Mouse (Mus musculus) brain, embryonic 18.5 days (tissue): Measurements from ENCODE around the gene BC080695.
"Not testable (repeated sequence)": the region's sequence is repeated elsewhere in the genome, so short reads cannot be mapped to it uniquely, and the experiment has no call there.

Experiments used
- DNase-seq: peaks from one replicate; pipeline ENCODE4 v3.0.0-alpha.2; 2012; ENCODE audit warnings: low read depth, low spot score

Gene BC080695

DNA sequence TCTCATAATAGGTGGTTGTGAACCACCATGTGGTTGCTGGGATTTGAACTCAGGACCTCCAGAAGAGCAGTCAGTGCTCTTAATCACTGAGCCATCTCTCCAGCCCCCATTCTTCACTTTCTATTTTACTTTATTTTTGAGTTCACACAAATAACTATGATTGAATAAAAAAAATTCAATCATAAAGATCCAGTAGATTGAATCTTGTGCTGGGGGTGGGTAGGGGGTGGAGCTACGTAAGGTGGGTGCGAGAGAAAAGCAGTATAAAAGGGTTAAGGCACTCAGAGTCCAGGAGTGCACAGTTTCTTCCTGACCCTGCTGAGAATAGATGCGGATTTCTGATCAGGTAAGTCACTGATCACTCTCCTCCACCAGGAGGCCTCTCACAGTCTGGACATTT, at the start of gene BC080695, which contains the start of gene Gm13057:
Gene BC080695 (plus strand): TSS at position 301 of the 400 bp plus-strand sequence.
Gene Gm13057 (plus strand): TSS at position 310 of the 400 bp plus-strand sequence.
- DNase-seq = not testable (repeated sequence)

DNA sequence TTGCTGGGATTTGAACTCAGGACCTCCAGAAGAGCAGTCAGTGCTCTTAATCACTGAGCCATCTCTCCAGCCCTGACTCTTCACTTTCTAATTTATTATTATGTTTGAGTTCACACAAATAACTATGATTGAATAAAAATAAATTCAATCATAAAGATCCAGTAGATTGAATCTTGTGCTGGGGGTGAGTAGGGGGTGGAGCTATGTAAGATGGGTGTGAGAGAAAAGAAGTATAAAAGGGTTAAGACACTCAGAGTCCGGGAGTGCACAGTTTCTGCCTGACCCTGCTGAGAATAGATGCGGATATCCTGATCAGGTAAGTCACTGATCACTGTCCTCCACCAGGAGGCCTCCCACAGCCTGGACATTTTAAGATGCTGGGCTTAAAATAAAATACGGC, 40.5 kb upstream of the BC080695 start, which contains the start of gene Gm13043:
Gene Gm13043 (plus strand): TSS at position 301 of the 400 bp plus-strand sequence.
- DNase-seq = no peak

DNA sequence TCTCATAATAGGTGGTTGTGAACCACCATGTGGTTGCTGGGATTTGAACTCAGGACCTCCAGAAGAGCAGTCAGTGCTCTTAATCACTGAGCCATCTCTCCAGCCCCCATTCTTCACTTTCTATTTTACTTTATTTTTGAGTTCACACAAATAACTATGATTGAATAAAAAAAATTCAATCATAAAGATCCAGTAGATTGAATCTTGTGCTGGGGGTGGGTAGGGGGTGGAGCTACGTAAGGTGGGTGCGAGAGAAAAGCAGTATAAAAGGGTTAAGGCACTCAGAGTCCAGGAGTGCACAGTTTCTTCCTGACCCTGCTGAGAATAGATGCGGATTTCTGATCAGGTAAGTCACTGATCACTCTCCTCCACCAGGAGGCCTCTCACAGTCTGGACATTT, 15.8 kb upstream of the BC080695 start, which contains the start of gene Gm13040:
Gene Gm13040 (plus strand): TSS at position 301 of the 400 bp plus-strand sequence.
- not testable (repeated sequence) for DNase-seq

DNA sequence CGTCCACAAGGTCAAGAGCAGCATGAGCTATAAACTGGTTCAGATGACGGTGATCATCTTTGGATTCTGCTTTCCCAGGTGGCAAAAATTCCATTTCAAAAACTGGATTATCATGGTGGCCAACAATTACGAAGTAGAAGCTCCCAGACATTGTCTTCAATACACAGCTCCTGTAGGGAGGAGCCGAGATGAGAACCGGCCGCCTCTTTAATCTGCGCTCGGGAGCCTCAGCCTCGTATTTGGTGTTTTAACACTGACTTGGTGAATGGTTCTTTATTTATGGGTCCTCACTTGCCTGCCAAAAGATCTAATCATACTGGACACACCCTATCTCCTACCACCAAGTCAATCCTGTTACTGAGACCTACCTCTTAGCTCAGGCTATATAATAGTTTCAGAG, 60.4 kb downstream of the BC080695 start:
- DNase-seq = not testable (repeated sequence)

DNA sequence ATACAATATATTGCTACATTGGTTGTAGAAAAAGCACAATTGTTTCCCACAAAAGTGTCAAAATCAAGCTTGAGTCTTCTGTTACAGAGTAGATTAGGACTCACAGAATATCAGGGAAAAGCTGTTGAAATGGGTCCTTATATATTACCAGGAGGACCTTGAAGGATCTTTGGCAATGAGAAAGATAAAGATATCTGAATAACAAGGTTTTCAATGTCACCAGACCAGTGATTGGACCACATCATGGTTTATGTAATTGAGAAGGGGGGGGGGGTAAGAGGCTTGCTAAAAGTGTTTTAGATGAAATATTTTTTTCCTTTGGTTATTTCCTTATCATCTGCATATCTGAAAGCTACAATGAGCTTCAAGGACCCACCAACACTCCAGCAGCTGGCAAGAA, 63.2 kb downstream of the BC080695 start, which contains the start of gene Gm13083:
Gene Gm13083 (plus strand): TSS at position 301 of the 400 bp plus-strand sequence.
- DNase-seq = not testable (repeated sequence)

DNA sequence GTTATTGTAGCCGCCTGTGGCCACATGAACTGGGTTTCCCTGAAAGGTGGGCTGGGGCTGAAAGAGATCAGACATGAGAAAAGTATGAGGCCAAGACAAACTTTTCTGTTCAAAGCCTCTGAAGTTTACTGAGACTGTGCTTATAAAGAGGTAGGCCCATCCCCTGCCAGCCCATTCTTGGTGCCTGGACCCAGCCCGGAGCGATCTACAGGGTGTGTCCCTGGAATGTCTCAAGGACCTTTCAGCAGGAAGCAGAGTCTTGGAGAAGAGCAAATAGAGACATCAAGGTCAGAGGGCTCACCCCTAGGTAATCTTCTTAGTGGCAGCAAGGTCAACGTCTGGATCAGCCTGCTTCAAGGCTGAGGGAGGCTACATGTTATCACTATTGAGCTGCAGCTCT, 66.6 kb downstream of the BC080695 start:
- DNase-seq = not testable (repeated sequence)
